In the genomic region with DNA sequence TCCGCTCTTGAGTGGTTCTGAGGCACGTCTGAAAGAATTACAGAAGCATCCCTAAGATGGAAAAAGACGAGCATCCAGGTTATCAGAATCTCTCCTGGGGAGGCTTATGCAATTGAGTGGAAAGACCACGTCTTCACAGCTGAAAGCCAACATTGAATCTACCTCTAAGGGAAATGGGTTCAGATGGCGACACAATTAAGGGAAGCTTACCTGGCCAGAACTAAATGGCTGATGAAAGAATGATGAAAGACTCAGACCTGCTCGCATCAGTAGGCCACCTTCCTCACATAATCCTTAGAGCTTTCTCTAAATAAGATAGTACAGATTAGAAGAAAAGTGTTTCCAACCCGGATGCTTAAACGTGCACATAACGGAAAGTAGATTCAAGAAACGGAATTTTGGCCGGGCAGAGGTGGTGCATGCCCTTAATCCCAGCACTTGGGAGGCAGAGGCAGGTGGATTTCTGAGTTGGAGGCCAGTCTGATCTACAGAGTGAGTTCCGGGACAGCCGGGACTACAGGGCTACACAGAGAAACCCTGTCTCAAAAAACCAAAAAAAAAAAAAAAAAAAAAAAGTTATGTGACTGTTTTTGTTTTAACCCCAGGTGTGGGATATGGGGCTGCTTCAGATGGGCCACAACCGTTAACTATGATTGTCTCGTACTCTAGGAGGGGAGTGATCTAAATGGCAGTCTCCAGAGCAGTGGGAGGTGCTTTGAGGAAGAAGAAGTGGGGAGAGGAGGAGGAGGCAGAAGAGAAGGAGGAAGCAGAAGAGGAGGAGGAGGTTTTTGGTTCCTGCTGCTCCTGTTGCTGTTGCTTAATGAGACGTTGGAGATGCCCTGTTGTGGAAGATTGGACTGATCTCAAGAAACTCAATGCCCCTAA, we compare ENCODE assay signal across 8 mouse cellular contexts. TPM values are rescaled to one million over a fixed set of nuclear protein-coding genes. Genes with fewer than 3 reads are reported as not detected.
A peak's percentile ranks its signal among the peaks of the same experiment; 100 is the strongest.
DNase-seq lines count a peak whose midpoint lies in the region; ATAC-seq and TF ChIP-seq lines count a peak whose summit lies in the region.

No protein-coding gene starts in this region.

- TF ChIP-seq CTCF in kidney, postnatal 0 days (IDR thresholded peaks at IDR 0.05; ENCODE audit: low read depth), result no peak

- H3K36me3 ChIP-seq in kidney, postnatal 0 days (ENCODE audit: insufficient read depth, low read length), result no peaks in the 10 kb centered on the region

- 18% methylated on average over 16 of the region's 16 CpGs for WGBS in kidney, postnatal 0 days

- peak overlapping the region; percentile 95 for H3K9ac ChIP-seq in kidney, postnatal 0 days (ENCODE audit: low read depth, low read length)

- H3K4me3 ChIP-seq in kidney, postnatal 0 days (replicated peaks; ENCODE audit: low read depth, low read length), result peak overlapping the region; percentile 95

- peak overlapping the region; percentile 98 for H3K27ac ChIP-seq in kidney, postnatal 0 days

- no peaks in the 10 kb centered on the region; the same call in 1 of the 2 replicates for H3K4me1 ChIP-seq in kidney, postnatal 0 days (replicated peaks; ENCODE audit: insufficient read depth, low read length)

- no peaks in the 10 kb centered on the region for H3K9me3 ChIP-seq in kidney, postnatal 0 days (replicated peaks; ENCODE audit: low read length)

- peak; percentile 21 for DNase-seq in kidney, postnatal 0 days (ENCODE audit: low spot score)
- no peak for DNase-seq in kidney, postnatal 14 days
- peak; percentile 20 for DNase-seq in lung, postnatal 36 days
- DNase-seq in thymus, postnatal 10 days (ENCODE audit: low spot score in 2 of 2), result peak; percentile 35 to 38
- DNase-seq in right cerebral cortex, postnatal 25 days, result no peak
- DNase-seq in right cerebral cortex, postnatal 36 days (ENCODE audit: low spot score in 2 of 2), result no peak

- H3K4me2 ChIP-seq in kidney, postnatal 0 days (ENCODE audit: low read length), result peak overlapping the region; percentile 68

- H3K27me3 ChIP-seq in kidney, postnatal 0 days (ENCODE audit: insufficient read depth, low read length), result no peaks in the 10 kb centered on the region

- ATAC-seq in kidney, postnatal 0 days (replicated peaks; ENCODE audit: low FRiP score, low read depth), result no peak
- peak; percentile 9 for ATAC-seq in activated CD4-positive, CD25-positive, alpha-beta regulatory T cell, adult 4 months
- ATAC-seq in hematopoietic stem cell, adult 5-6 weeks (replicated peaks in 1 of 2; ENCODE audit: insufficient read depth in 1 of 2, low FRiP score in 2 of 2, low TSS enrichment in 1 of 2, low read depth in 1 of 2, poor library complexity in 2 of 2, severe bottlenecking in 2 of 2), result peak; percentile 49 to 51; a peak in 3 of 4 replicates

RNA-seq across cellular contexts. Expression of gene March6, which starts 0.8 kb away (rescaled TPM):
- polyA plus RNA-seq in kidney, postnatal 0 days (2015; fragmentation: Nextera tagmentation; extraction: Ambion mirVana), result 24.9 and 27.6 TPM in 2 replicates
- 10 to 100 TPM; 21.1 to 21.5 TPM for polyA plus RNA-seq in activated CD4-positive, CD25-positive, alpha-beta regulatory T cell, adult 4 months (2017; shearing (Covaris generic))
- total RNA-seq in hematopoietic stem cell, adult 5-6 weeks (2017), result 59.5 and 62.7 TPM in 2 replicates

RNA-seq across cellular contexts. Expression of gene Cmbl, which starts 33.5 kb away (rescaled TPM):
- 60.0 and 66.9 TPM in 2 replicates for polyA plus RNA-seq in kidney, postnatal 0 days (2015; fragmentation: Nextera tagmentation; extraction: Ambion mirVana)
- polyA plus RNA-seq in activated CD4-positive, CD25-positive, alpha-beta regulatory T cell, adult 4 months (2017; shearing (Covaris generic)), result under 1 TPM in 1 of 2 experiments, not detected in 1; 0.80 TPM
- total RNA-seq in hematopoietic stem cell, adult 5-6 weeks (2017), result 1.1 TPM in 1 of 2 replicates, not detected in the other

Comparison
In these comparisons a context has a peak if more than half of its experiments do, and no peak if none do; other contexts are left out.
1. DNase-seq: peak in kidney, postnatal 0 days (single experiment), lung, postnatal 36 days (single experiment) and thymus, postnatal 10 days (2 of 2); none in kidney, postnatal 14 days (single experiment), right cerebral cortex, postnatal 25 days (single experiment) and right cerebral cortex, postnatal 36 days (0 of 2).
2. RNA of gene Cmbl, which starts 33.5 kb away (polyA plus RNA-seq): 60.0 to 66.9 TPM in kidney, postnatal 0 days; 0.80 TPM in activated CD4-positive, CD25-positive, alpha-beta regulatory T cell, adult 4 months; every median in the first group is over 10 times any median in the second.